Mouse (Mus musculus) megakaryocyte, embryonic 14.5 days (primary cell): ENCODE results near the gene Hcn4. TPM values are rescaled to one million over a fixed set of nuclear protein-coding genes. Genes with fewer than 3 reads are reported as not detected.

Experiments used
- H3K27me3 ChIP-seq: replicated peaks from 2 replicates; pipeline ENCODE3; 2012; ENCODE audit warnings: inconsistent platforms
- H3K36me3 ChIP-seq: replicated peaks from 2 replicates; pipeline ENCODE3; 2012; ENCODE audit warnings: low read length, inconsistent platforms, mixed read lengths
- H3K4me1 ChIP-seq: 2 replicates; pipeline ENCODE4 v1.6.1; 2012; ENCODE audit warnings: inconsistent platforms
- H3K4me3 ChIP-seq: replicated peaks from 2 replicates; pipeline ENCODE3; 2012; ENCODE audit warnings: moderate library complexity, mild to moderate bottlenecking, inconsistent platforms
- H3K9me3 ChIP-seq: 2 replicates; pipeline ENCODE4 v1.6.1; 2012; ENCODE audit warnings: inconsistent platforms
- FLI1 ChIP-seq: IDR thresholded peaks from 2 replicates; pipeline ENCODE4 v1.6.1; 2012; ENCODE audit warnings: low read length, inconsistent platforms, mixed read lengths
- GATA1 ChIP-seq: IDR thresholded peaks from 3 replicates; pipeline ENCODE4 v1.6.1; 2012; ENCODE audit warnings: mixed read lengths, low read length, inconsistent platforms, borderline replicate concordance
- polyA plus RNA-seq: library from polyadenylated mRNA; stranded (reverse); fragments of >175 nt; gene quantifications from 2 replicates; pipeline ENCODE4 v1.2.3, GENCODE M21; 2012; ENCODE audit warnings: low replicate concordance; ENCODE audit not compliant: insufficient read depth

The Hcn4 gene
- not detected in 2 replicates for polyA plus RNA-seq

GRCm38 (mm10) chr9:58823139-58823917 is at the start of gene Hcn4:
Gene Hcn4 (plus strand): TSS chr9:58823412.
- Histone ChIP-seq H3K9me3 (no peaks in the 10 kb centered on the region), H3K4me3 (no peak within 1 kb of the TSS), H3K27me3 (peaks cover 99% of the 10 kb centered on the region), H3K4me1 (peaks cover 5% of the 10 kb centered on the region; the same call in 1 of the 2 replicates), H3K36me3 (no peaks in the 10 kb centered on the region)
- no peak for TF ChIP-seq FLI1
- no peak for TF ChIP-seq GATA1

GRCm38 (mm10) chr9:58774761-58775160 is 48.5 kb upstream of the Hcn4 start:
- TF ChIP-seq GATA1 (no peak), FLI1 (no peak)
- H3K4me1 ChIP-seq, result no peaks in the 10 kb centered on the region
- H3K4me3 ChIP-seq, result no peak overlapping the region
- peaks cover 9% of the 10 kb centered on the region for H3K27me3 ChIP-seq
- no peaks in the 10 kb centered on the region for H3K36me3 ChIP-seq
- H3K9me3 ChIP-seq, result 0 out of 2 replicates have a peak, but pooled peaks cover 3% of the 10 kb centered on the region

- Histone ChIP-seq H3K27me3 (peaks cover 9% of the 10 kb centered on the region), H3K9me3 (0 out of 2 replicates have a peak, but pooled peaks cover 3% of the 10 kb centered on the region), H3K4me3 (no peak overlapping the region), H3K4me1 (no peaks in the 10 kb centered on the region), H3K36me3 (no peaks in the 10 kb centered on the region)
- TF ChIP-seq FLI1, result no peak
- TF ChIP-seq GATA1, result no peak
Observed at GRCm38 (mm10) chr9:58775363-58775762, 47.8 kb upstream of the Hcn4 start.

GRCm38 (mm10) chr9:58789476-58789875 is 33.7 kb upstream of the Hcn4 start:
- H3K9me3 ChIP-seq, result peaks cover 5% of the 10 kb centered on the region; the same call in 1 of the 2 replicates
- TF ChIP-seq FLI1 (no peak), GATA1 (no peak)
- peaks cover 7% of the 10 kb centered on the region for H3K27me3 ChIP-seq
- no peak overlapping the region for H3K4me3 ChIP-seq
- H3K36me3 ChIP-seq, result no peaks in the 10 kb centered on the region
- H3K4me1 ChIP-seq, result no peaks in the 10 kb centered on the region

- Histone ChIP-seq H3K4me1 (no peaks in the 10 kb centered on the region), H3K36me3 (no peaks in the 10 kb centered on the region), H3K4me3 (no peak overlapping the region), H3K9me3 (no peaks in the 10 kb centered on the region), H3K27me3 (peaks cover 66% of the 10 kb centered on the region)
- TF ChIP-seq GATA1 (no peak), FLI1 (no peak)
Observed at GRCm38 (mm10) chr9:58798155-58798554, 25.1 kb upstream of the Hcn4 start.

GRCm38 (mm10) chr9:58801441-58801840 is 21.8 kb upstream of the Hcn4 start:
- H3K36me3 ChIP-seq, result no peaks in the 10 kb centered on the region
- no peak overlapping the region for H3K4me3 ChIP-seq
- no peak for TF ChIP-seq GATA1
- H3K9me3 ChIP-seq, result no peaks in the 10 kb centered on the region
- H3K27me3 ChIP-seq, result peaks cover 76% of the 10 kb centered on the region
- peaks cover 6% of the 10 kb centered on the region; the same call in 1 of the 2 replicates for H3K4me1 ChIP-seq

- no peaks in the 10 kb centered on the region for H3K36me3 ChIP-seq
- peaks cover 79% of the 10 kb centered on the region for H3K27me3 ChIP-seq
- no peaks in the 10 kb centered on the region for H3K9me3 ChIP-seq
- TF ChIP-seq FLI1 (no peak), GATA1 (no peak)
- no peak overlapping the region for H3K4me3 ChIP-seq
- H3K4me1 ChIP-seq, result peaks cover 6% of the 10 kb centered on the region; the same call in 1 of the 2 replicates
Observed at GRCm38 (mm10) chr9:58802294-58802693, 20.9 kb upstream of the Hcn4 start.

- Histone ChIP-seq H3K4me3 (no peak overlapping the region), H3K36me3 (no peaks in the 10 kb centered on the region), H3K27me3 (peaks cover 81% of the 10 kb centered on the region), H3K4me1 (peaks cover 6% of the 10 kb centered on the region; the same call in 1 of the 2 replicates), H3K9me3 (no peaks in the 10 kb centered on the region)
- no peak for TF ChIP-seq GATA1
- TF ChIP-seq FLI1, result no peak
Observed at GRCm38 (mm10) chr9:58802802-58803201, 20.4 kb upstream of the Hcn4 start.

GRCm38 (mm10) chr9:58805601-58806318 is 17.5 kb upstream of the Hcn4 start:
- no peak for TF ChIP-seq FLI1
- TF ChIP-seq GATA1, result no peak
- Histone ChIP-seq H3K36me3 (no peaks in the 10 kb centered on the region), H3K4me1 (peaks cover 6% of the 10 kb centered on the region; the same call in 1 of the 2 replicates), H3K9me3 (no peaks in the 10 kb centered on the region), H3K4me3 (peak overlapping the region; percentile 59), H3K27me3 (peaks cover 79% of the 10 kb centered on the region)

GRCm38 (mm10) chr9:58811171-58811570 is 12.0 kb upstream of the Hcn4 start:
- no peak for TF ChIP-seq FLI1
- no peak for TF ChIP-seq GATA1
- H3K27me3 ChIP-seq, result peaks cover 75% of the 10 kb centered on the region

More at GRCm38 (mm10) chr9:58811171-58811570, 12.0 kb upstream of the Hcn4 start:
- no peak overlapping the region for H3K4me3 ChIP-seq
- no peaks in the 10 kb centered on the region for H3K9me3 ChIP-seq
- no peaks in the 10 kb centered on the region for H3K36me3 ChIP-seq
- no peaks in the 10 kb centered on the region; the same call in 1 of the 2 replicates for H3K4me1 ChIP-seq
